Mouse (Mus musculus): Measurements from ENCODE around the gene Nos1ap. TPM values are rescaled to one million over a fixed set of nuclear protein-coding genes. Genes with fewer than 3 reads are reported as not detected.

Gene Nos1ap
- polyA plus RNA-seq, 1 experiment: 1.1 TPM

- no peaks in the 10 kb centered on the region for H3K36me3 ChIP-seq (ENCODE audit: control insufficient read depth)
- no peak overlapping the region for H3K4me3 ChIP-seq (replicated peaks)
- H3K27me3 ChIP-seq (ENCODE audit: control insufficient read depth): no peaks in the 10 kb centered on the region
- no peaks in the 10 kb centered on the region for H3K4me1 ChIP-seq (ENCODE audit: control insufficient read depth)
- no peaks in the 10 kb centered on the region for H3K9me3 ChIP-seq (ENCODE audit: control insufficient read depth, low read length)
- TF ChIP-seq GATA1 (IDR thresholded peaks at IDR 0.05; ENCODE audit: low read length) (no peak), TAL1 (IDR thresholded peaks at IDR 0.05; ENCODE audit: low read length) (no peak)
Measured at GRCm38 (mm10) chr1:170492027-170492426, 97.6 kb downstream of the Nos1ap start.

GRCm38 (mm10) chr1:170489936-170490335 lies 99.7 kb downstream of the Nos1ap start:
- Histone ChIP-seq H3K36me3 (ENCODE audit: control insufficient read depth) (no peaks in the 10 kb centered on the region), H3K27me3 (ENCODE audit: control insufficient read depth) (no peaks in the 10 kb centered on the region), H3K4me1 (ENCODE audit: control insufficient read depth) (no peaks in the 10 kb centered on the region), H3K9me3 (ENCODE audit: control insufficient read depth, low read length) (no peaks in the 10 kb centered on the region), H3K4me3 (replicated peaks) (no peak overlapping the region)
- TF ChIP-seq GATA1 (IDR thresholded peaks at IDR 0.05; ENCODE audit: low read length) (no peak), TAL1 (IDR thresholded peaks at IDR 0.05; ENCODE audit: low read length) (no peak)

- Histone ChIP-seq H3K4me1 (ENCODE audit: control insufficient read depth) (no peaks in the 10 kb centered on the region), H3K27me3 (ENCODE audit: control insufficient read depth) (no peaks in the 10 kb centered on the region), H3K4me3 (replicated peaks) (no peak overlapping the region), H3K9me3 (ENCODE audit: control insufficient read depth, low read length) (no peaks in the 10 kb centered on the region), H3K36me3 (ENCODE audit: control insufficient read depth) (no peaks in the 10 kb centered on the region)
- no peak for TF ChIP-seq TAL1 (IDR thresholded peaks at IDR 0.05; ENCODE audit: low read length)
- TF ChIP-seq GATA1 (IDR thresholded peaks at IDR 0.05; ENCODE audit: low read length): no peak
Measured at GRCm38 (mm10) chr1:170489450-170489849, 100.2 kb downstream of the Nos1ap start.

GRCm38 (mm10) chr1:170485119-170485518 lies 104.5 kb downstream of the Nos1ap start:
- no peaks in the 10 kb centered on the region for H3K9me3 ChIP-seq (ENCODE audit: control insufficient read depth, low read length)
- TF ChIP-seq GATA1 (IDR thresholded peaks at IDR 0.05; ENCODE audit: low read length) (no peak), TAL1 (IDR thresholded peaks at IDR 0.05; ENCODE audit: low read length) (no peak)
- H3K4me1 ChIP-seq (ENCODE audit: control insufficient read depth): no peaks in the 10 kb centered on the region
- H3K27me3 ChIP-seq (ENCODE audit: control insufficient read depth): no peaks in the 10 kb centered on the region
- no peaks in the 10 kb centered on the region for H3K36me3 ChIP-seq (ENCODE audit: control insufficient read depth)
- no peak overlapping the region for H3K4me3 ChIP-seq (replicated peaks)

- Histone ChIP-seq H3K36me3 (ENCODE audit: control insufficient read depth) (no peaks in the 10 kb centered on the region), H3K27me3 (ENCODE audit: control insufficient read depth) (no peaks in the 10 kb centered on the region), H3K4me3 (replicated peaks) (no peak overlapping the region), H3K4me1 (ENCODE audit: control insufficient read depth) (no peaks in the 10 kb centered on the region), H3K9me3 (ENCODE audit: control insufficient read depth, low read length) (no peaks in the 10 kb centered on the region)
- TF ChIP-seq GATA1 (IDR thresholded peaks at IDR 0.05; ENCODE audit: low read length): no peak
- TF ChIP-seq TAL1 (IDR thresholded peaks at IDR 0.05; ENCODE audit: low read length): no peak
Measured at GRCm38 (mm10) chr1:170482236-170482905, 107.3 kb downstream of the Nos1ap start.

- no peaks in the 10 kb centered on the region for H3K4me1 ChIP-seq (ENCODE audit: control insufficient read depth)
- H3K36me3 ChIP-seq (ENCODE audit: control insufficient read depth): no peaks in the 10 kb centered on the region
- H3K9me3 ChIP-seq (ENCODE audit: control insufficient read depth, low read length): no peaks in the 10 kb centered on the region
- TF ChIP-seq TAL1 (IDR thresholded peaks at IDR 0.05; ENCODE audit: low read length): no peak
- TF ChIP-seq GATA1 (IDR thresholded peaks at IDR 0.05; ENCODE audit: low read length): no peak
- H3K27me3 ChIP-seq (ENCODE audit: control insufficient read depth): no peaks in the 10 kb centered on the region
- H3K4me3 ChIP-seq (replicated peaks): no peak overlapping the region
Measured at GRCm38 (mm10) chr1:170481093-170481492, 108.6 kb downstream of the Nos1ap start.

- no peak overlapping the region for H3K4me3 ChIP-seq (replicated peaks)
- TF ChIP-seq GATA1 (IDR thresholded peaks at IDR 0.05; ENCODE audit: low read length) (no peak), TAL1 (IDR thresholded peaks at IDR 0.05; ENCODE audit: low read length) (no peak)
- no peaks in the 10 kb centered on the region for H3K27me3 ChIP-seq (ENCODE audit: control insufficient read depth)
Measured at GRCm38 (mm10) chr1:170479458-170479798, 110.2 kb downstream of the Nos1ap start.

GRCm38 (mm10) chr1:170478791-170479457 lies 110.7 kb downstream of the Nos1ap start:
- TF ChIP-seq TAL1 (IDR thresholded peaks at IDR 0.05; ENCODE audit: low read length) (no peak), GATA1 (IDR thresholded peaks at IDR 0.05; ENCODE audit: low read length) (no peak)
- H3K4me1 ChIP-seq (ENCODE audit: control insufficient read depth): no peaks in the 10 kb centered on the region
- no peaks in the 10 kb centered on the region for H3K36me3 ChIP-seq (ENCODE audit: control insufficient read depth)
- H3K27me3 ChIP-seq (ENCODE audit: control insufficient read depth): no peaks in the 10 kb centered on the region
- H3K4me3 ChIP-seq (replicated peaks): no peak overlapping the region
- no peaks in the 10 kb centered on the region for H3K9me3 ChIP-seq (ENCODE audit: control insufficient read depth, low read length)

More at GRCm38 (mm10) chr1:170479458-170479798, 110.2 kb downstream of the Nos1ap start:
- Histone ChIP-seq H3K4me1 (ENCODE audit: control insufficient read depth) (no peaks in the 10 kb centered on the region), H3K9me3 (ENCODE audit: control insufficient read depth, low read length) (no peaks in the 10 kb centered on the region), H3K36me3 (ENCODE audit: control insufficient read depth) (no peaks in the 10 kb centered on the region)

GRCm38 (mm10) chr1:170477636-170478600 lies 111.7 kb downstream of the Nos1ap start:
- no peaks in the 10 kb centered on the region for H3K4me1 ChIP-seq (ENCODE audit: control insufficient read depth)
- no peak overlapping the region for H3K4me3 ChIP-seq (replicated peaks)
- TF ChIP-seq TAL1 (IDR thresholded peaks at IDR 0.05; ENCODE audit: low read length) (no peak), GATA1 (IDR thresholded peaks at IDR 0.05; ENCODE audit: low read length) (no peak)
- no peaks in the 10 kb centered on the region for H3K27me3 ChIP-seq (ENCODE audit: control insufficient read depth)
- no peaks in the 10 kb centered on the region for H3K36me3 ChIP-seq (ENCODE audit: control insufficient read depth)
- H3K9me3 ChIP-seq (ENCODE audit: control insufficient read depth, low read length): no peaks in the 10 kb centered on the region
